Mouse (Mus musculus) midbrain, embryonic 16.5 days (tissue): ENCODE results near the gene Cdca4. TPM values are rescaled to one million over a fixed set of nuclear protein-coding genes. Genes with fewer than 3 reads are reported as not detected.

ENCODE experiments used
- ATAC-seq: fragments of 200-750 bp; cut with Nextera tagmentation; 2 replicates; pipeline ENCODE4 v1.8.0; 2017; ENCODE audit warnings: moderate TSS enrichment
- H3K27ac ChIP-seq: fragments of 300-500 bp; sonication (generic); 2 replicates; pipeline ENCODE4 v1.5.1; 2014; ENCODE audit warnings: mild to moderate bottlenecking, low read length, mixed read lengths
- H3K27me3 ChIP-seq: fragments of 300-500 bp; sonication (generic); 2 replicates; pipeline ENCODE4 v1.6.1; 2014; ENCODE audit warnings: low read depth, low read length, mixed read lengths; ENCODE audit not compliant: control insufficient read depth, insufficient read depth
- H3K36me3 ChIP-seq: fragments of 300-500 bp; sonication (generic); 2 replicates; pipeline ENCODE4 v1.6.1; 2014; ENCODE audit warnings: mild to moderate bottlenecking, low read length, moderate library complexity, mixed read lengths; ENCODE audit not compliant: control insufficient read depth, insufficient read depth
- H3K4me1 ChIP-seq: fragments of 300-500 bp; sonication (generic); 2 replicates; pipeline ENCODE4 v1.6.1; 2014; ENCODE audit warnings: mild to moderate bottlenecking, low read length, mixed read lengths; ENCODE audit not compliant: control insufficient read depth, insufficient read depth
- H3K4me2 ChIP-seq: fragments of 300-500 bp; sonication (generic); 2 replicates; pipeline ENCODE4 v1.6.1; 2014; ENCODE audit warnings: mild to moderate bottlenecking, low read length, mixed read lengths
- H3K4me3 ChIP-seq: fragments of 300-500 bp; sonication (generic); 2 replicates; pipeline ENCODE4 v1.5.1; 2014; ENCODE audit warnings: low read depth, mild to moderate bottlenecking, low read length, moderate library complexity, mixed read lengths
- H3K9ac ChIP-seq: fragments of 300-500 bp; sonication (generic); 2 replicates; pipeline ENCODE4 v1.6.1; 2014; ENCODE audit warnings: low read depth, low read length, mixed read lengths
- H3K9me3 ChIP-seq: fragments of 300-500 bp; sonication (generic); replicated peaks from 2 replicates; pipeline ENCODE4 v1.6.1; 2014; ENCODE audit warnings: mild to moderate bottlenecking, low read length, mixed read lengths; ENCODE audit not compliant: control insufficient read depth, poor library complexity, severe bottlenecking
- WGBS: fragments of 180-500 bp; shearing (Covaris S2); extraction: QIAGEN DNeasy Blood & Tissue Kit; methylation state at CpG from one replicate; pipeline ENCODE4 v1.1.7; 2014; 5-methylcytosine and 5-hydroxymethylcytosine counted together
- polyA plus RNA-seq: library from polyadenylated mRNA; unstranded; fragments of >200 nt; fragmentation: Nextera tagmentation; extraction: Ambion mirVana; gene quantifications from 2 replicates; pipeline ENCODE4 v1.2.1, GENCODE M21; 2015

Gene Cdca4
- polyA plus RNA-seq, 1 experiment from 2014 or later: 32.6 TPM

- no peak overlapping the region for H3K4me3 ChIP-seq
- H3K36me3 ChIP-seq: no peaks in the 10 kb centered on the region
- 79% methylated on average over 2 of the region's 2 CpGs for WGBS
- peaks cover 26% of the 10 kb centered on the region for H3K27me3 ChIP-seq
- no peak overlapping the region for H3K9ac ChIP-seq
- no peak for ATAC-seq
- H3K27ac ChIP-seq: no peak overlapping the region
- no peaks in the 10 kb centered on the region for H3K9me3 ChIP-seq
- no peak overlapping the region for H3K4me2 ChIP-seq
- peaks cover 7% of the 10 kb centered on the region; the same call in 1 of the 2 replicates for H3K4me1 ChIP-seq
These were observed 42.0 kb upstream of the Cdca4 start for GRCm38 (mm10) chr12:112871272-112871671.

GRCm38 (mm10) chr12:112870775-112871174 lies 41.6 kb upstream of the Cdca4 start:
- Histone ChIP-seq H3K36me3 (no peaks in the 10 kb centered on the region), H3K4me3 (no peak overlapping the region)
- 59% methylated on average over 13 of the region's 13 CpGs for WGBS

GRCm38 (mm10) chr12:112869783-112870204 lies 40.6 kb upstream of the Cdca4 start:
- peaks cover 7% of the 10 kb centered on the region; the same call in 1 of the 2 replicates for H3K4me1 ChIP-seq
- no peak for ATAC-seq
- no peak overlapping the region for H3K27ac ChIP-seq
- H3K4me2 ChIP-seq: peak overlapping the region; percentile 25
- H3K9ac ChIP-seq: no peak overlapping the region
- 30% methylated on average over 16 of the region's 16 CpGs for WGBS
- no peak overlapping the region for H3K4me3 ChIP-seq
- H3K36me3 ChIP-seq: no peaks in the 10 kb centered on the region
- H3K9me3 ChIP-seq: no peaks in the 10 kb centered on the region
- peaks cover 12% of the 10 kb centered on the region for H3K27me3 ChIP-seq

More at GRCm38 (mm10) chr12:112870775-112871174, 41.6 kb upstream of the Cdca4 start:
- H3K4me2 ChIP-seq: no peak overlapping the region
- ATAC-seq: no peak
- H3K9me3 ChIP-seq: no peaks in the 10 kb centered on the region
- peaks cover 7% of the 10 kb centered on the region; the same call in 1 of the 2 replicates for H3K4me1 ChIP-seq
- no peak overlapping the region for H3K9ac ChIP-seq
- H3K27ac ChIP-seq: no peak overlapping the region
- peaks cover 21% of the 10 kb centered on the region for H3K27me3 ChIP-seq

- H3K4me1 ChIP-seq: 0 out of 2 replicates have a peak, but pooled peaks cover 2% of the 10 kb centered on the region
- H3K27ac ChIP-seq: no peak within 1 kb of the TSS
- H3K27me3 ChIP-seq: no peaks in the 10 kb centered on the region
- no peak within 1 kb of the TSS for H3K4me3 ChIP-seq
- WGBS: 66% methylated on average over 13 of the region's 13 CpGs
- H3K9me3 ChIP-seq: no peaks in the 10 kb centered on the region
- no peak for ATAC-seq
- H3K4me2 ChIP-seq: no peak within 1 kb of the TSS
- H3K9ac ChIP-seq: no peak within 1 kb of the TSS
- H3K36me3 ChIP-seq: no peaks in the 10 kb centered on the region
These were observed 39.2 kb upstream of the Cdca4 start, which contains the start of gene Gpr132 for GRCm38 (mm10) chr12:112868178-112869087. Gene Gpr132, minus strand, starts transcription at chr12:112868228.

DNA sequence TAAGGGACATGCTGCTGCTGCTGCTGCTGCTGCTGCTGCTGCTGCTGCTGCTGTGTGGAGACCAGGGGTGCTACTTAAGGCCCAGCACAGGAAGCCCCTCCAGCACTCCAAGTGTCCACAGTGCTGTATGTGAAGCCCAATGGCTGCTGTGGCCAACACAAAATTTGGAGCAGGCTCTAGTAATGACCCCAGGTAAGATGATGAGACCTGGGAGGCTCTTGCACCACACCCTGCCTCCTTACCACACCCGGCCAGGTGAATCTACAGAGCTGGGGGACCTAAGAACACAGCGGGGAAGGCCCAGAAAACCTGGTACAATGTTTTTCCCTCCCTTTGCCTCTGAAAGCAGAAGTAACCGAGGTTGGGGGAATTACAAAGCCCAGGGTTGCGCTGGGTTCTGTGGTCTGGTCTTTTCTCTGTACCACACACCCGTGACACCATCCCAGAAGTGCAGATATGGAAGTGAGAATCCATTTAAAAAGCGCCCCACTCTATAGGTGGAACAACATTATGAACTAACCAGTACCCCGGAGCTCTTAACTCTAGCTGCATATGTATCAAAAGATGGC lies 38.0 kb upstream of the Cdca4 start:
- H3K4me1 ChIP-seq: 0 out of 2 replicates have a peak, but pooled peaks cover 2% of the 10 kb centered on the region
- no peaks in the 10 kb centered on the region for H3K9me3 ChIP-seq
- H3K27ac ChIP-seq: no peak overlapping the region
- H3K27me3 ChIP-seq: no peaks in the 10 kb centered on the region
- H3K36me3 ChIP-seq: no peaks in the 10 kb centered on the region
- H3K9ac ChIP-seq: no peak overlapping the region
- 88% methylated on average over 7 of the region's 7 CpGs for WGBS
- no peak overlapping the region for H3K4me3 ChIP-seq
- no peak overlapping the region for H3K4me2 ChIP-seq
- no peak for ATAC-seq

DNA sequence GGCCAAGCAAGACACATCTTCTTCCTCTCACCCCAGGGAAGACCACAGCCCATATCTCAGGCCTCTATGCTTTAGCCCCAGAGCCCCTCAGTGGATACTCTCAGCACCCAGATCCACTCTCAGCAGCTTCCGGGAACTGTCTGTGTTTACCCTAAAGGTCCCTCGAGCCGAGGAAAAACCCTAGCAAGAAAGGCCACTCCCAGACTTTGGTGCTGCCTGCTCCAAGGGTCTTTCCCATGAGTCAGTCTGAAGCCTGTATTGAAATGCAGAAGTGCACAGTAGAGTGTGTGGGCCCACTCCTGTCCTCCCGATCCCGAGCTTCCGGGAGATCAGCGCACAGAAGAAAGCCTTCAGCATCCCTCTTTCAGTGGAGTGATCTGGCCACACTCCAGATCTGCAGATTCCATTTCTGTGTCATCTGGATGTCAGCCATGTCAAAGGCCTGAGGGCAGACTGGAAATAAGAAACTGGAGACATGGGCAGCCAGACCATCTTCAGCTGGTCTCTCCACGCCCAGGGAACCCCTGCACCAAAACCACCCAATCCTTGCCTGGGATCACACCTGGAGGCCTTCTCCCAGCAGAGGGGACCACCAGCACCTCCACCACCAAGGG lies 37.4 kb upstream of the Cdca4 start:
- no peaks in the 10 kb centered on the region for H3K27me3 ChIP-seq
- ATAC-seq: no peak
- no peaks in the 10 kb centered on the region for H3K9me3 ChIP-seq
- 0 out of 2 replicates have a peak, but pooled peaks cover 2% of the 10 kb centered on the region for H3K4me1 ChIP-seq
- no peak overlapping the region for H3K4me2 ChIP-seq
- 74% methylated on average over 8 of the region's 8 CpGs for WGBS
- H3K9ac ChIP-seq: no peak overlapping the region
- no peaks in the 10 kb centered on the region for H3K36me3 ChIP-seq
- H3K27ac ChIP-seq: no peak overlapping the region
- no peak overlapping the region for H3K4me3 ChIP-seq

DNA sequence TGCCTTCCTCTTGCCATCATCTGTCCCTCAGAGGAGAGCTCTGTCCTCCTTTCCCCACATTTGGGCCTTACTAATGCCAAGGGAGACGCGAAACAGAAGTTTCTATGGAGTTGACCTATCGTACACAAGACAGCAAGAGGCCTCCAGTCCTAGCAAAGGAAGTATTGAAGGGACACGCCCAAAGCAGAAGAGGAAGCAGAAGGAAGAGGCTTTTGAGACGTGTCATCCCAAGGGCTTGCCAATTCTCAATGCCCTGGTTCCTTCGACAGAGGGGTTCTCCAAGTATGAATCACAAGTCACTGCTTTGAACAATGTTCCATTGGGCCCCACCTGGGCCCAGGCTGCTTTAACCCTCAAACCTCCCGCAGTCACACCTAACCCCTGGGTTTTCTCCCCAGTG lies 35.6 kb upstream of the Cdca4 start:
- 94% methylated on average over 7 of the region's 7 CpGs for WGBS
- no peak overlapping the region for H3K9ac ChIP-seq
- no peaks in the 10 kb centered on the region for H3K27me3 ChIP-seq
- H3K27ac ChIP-seq: no peak overlapping the region
- H3K4me2 ChIP-seq: no peak overlapping the region
- no peak for ATAC-seq
- 0 out of 2 replicates have a peak, but pooled peaks cover under 1% of the 10 kb centered on the region for H3K4me1 ChIP-seq
- H3K36me3 ChIP-seq: no peaks in the 10 kb centered on the region
- no peak overlapping the region for H3K4me3 ChIP-seq
- no peaks in the 10 kb centered on the region for H3K9me3 ChIP-seq

DNA sequence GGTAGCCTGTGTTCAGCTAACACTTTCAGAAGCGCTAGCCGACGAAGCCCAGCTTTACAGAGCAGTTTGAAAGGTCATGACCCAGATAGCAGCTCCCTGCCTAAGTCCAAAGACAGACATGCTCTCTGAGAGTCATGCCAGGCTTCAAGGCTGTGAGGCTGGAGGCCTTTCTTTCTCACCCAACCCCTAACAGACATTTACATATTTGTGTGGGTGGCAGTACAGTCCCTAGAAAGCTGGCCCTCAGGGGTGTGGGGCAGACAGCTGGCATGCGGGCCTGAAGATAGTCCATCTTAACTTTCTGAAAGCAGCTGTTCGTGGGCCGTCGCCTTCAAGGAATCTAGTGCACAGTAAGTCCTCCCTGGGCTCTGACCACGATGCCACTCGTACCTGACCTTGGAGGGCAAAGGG lies 32.7 kb upstream of the Cdca4 start:
- Histone ChIP-seq H3K27me3 (no peaks in the 10 kb centered on the region), H3K4me3 (no peak overlapping the region), H3K27ac (no peak overlapping the region), H3K36me3 (no peaks in the 10 kb centered on the region), H3K4me2 (no peak overlapping the region), H3K4me1 (no peaks in the 10 kb centered on the region), H3K9me3 (no peaks in the 10 kb centered on the region), H3K9ac (no peak overlapping the region)
- WGBS: 62% methylated on average over 9 of the region's 9 CpGs
- no peak for ATAC-seq
